Mouse (Mus musculus) stomach, embryonic 14.5 days (tissue): ENCODE data around the gene Itga6. TPM values are rescaled to one million over a fixed set of nuclear protein-coding genes. Genes with fewer than 3 reads are reported as not detected.

Experiments
- ATAC-seq: fragments of 200-750 bp; cut with Nextera tagmentation; 2 replicates; pipeline ENCODE4 v1.8.0; 2017; ENCODE audit warnings: low read depth, moderate TSS enrichment; ENCODE audit not compliant: insufficient number of reproducible peaks, insufficient read depth, low FRiP score
- H3K27ac ChIP-seq: fragments of 300-500 bp; sonication (generic); 2 replicates; pipeline ENCODE4 v1.5.1; 2014; ENCODE audit warnings: mild to moderate bottlenecking, low read length, moderate library complexity, mixed read lengths
- H3K27me3 ChIP-seq: fragments of 300-500 bp; sonication (generic); 2 replicates; pipeline ENCODE4 v1.6.1; 2014; ENCODE audit warnings: low read length, control low read depth, mixed read lengths; ENCODE audit not compliant: control insufficient read depth, insufficient read depth
- H3K36me3 ChIP-seq: fragments of 300-500 bp; sonication (generic); 2 replicates; pipeline ENCODE4 v1.6.1; 2014; ENCODE audit warnings: mild to moderate bottlenecking, control low read depth, low read length, moderate library complexity, mixed read lengths; ENCODE audit not compliant: control insufficient read depth, insufficient read depth
- H3K4me1 ChIP-seq: fragments of 300-500 bp; sonication (generic); 2 replicates; pipeline ENCODE4 v1.6.1; 2014; ENCODE audit warnings: low read length, control low read depth, mixed read lengths; ENCODE audit not compliant: control insufficient read depth, insufficient read depth
- H3K4me2 ChIP-seq: fragments of 300-500 bp; sonication (generic); replicated peaks from 2 replicates; pipeline ENCODE4 v1.6.1; 2014; ENCODE audit warnings: low read depth, low read length, control low read depth
- H3K4me3 ChIP-seq: fragments of 300-500 bp; sonication (generic); 2 replicates; pipeline ENCODE4 v1.5.1; 2014; ENCODE audit warnings: low read depth, low read length, control low read depth
- H3K9ac ChIP-seq: fragments of 300-500 bp; sonication (generic); replicated peaks from 2 replicates; pipeline ENCODE4 v1.6.1; 2014; ENCODE audit warnings: low read depth, mild to moderate bottlenecking, control low read depth, low read length, moderate library complexity, mixed read lengths
- H3K9me3 ChIP-seq: fragments of 300-500 bp; sonication (generic); 2 replicates; pipeline ENCODE4 v1.6.1; 2016; ENCODE audit warnings: low read depth, low read length, control low read depth; ENCODE audit not compliant: control insufficient read depth
- WGBS: fragments of 180-500 bp; shearing (Covaris S2); extraction: QIAGEN DNeasy Blood & Tissue Kit; methylation state at CpG from one replicate; pipeline ENCODE4 v1.1.7; 2014; 5-methylcytosine and 5-hydroxymethylcytosine counted together
- polyA plus RNA-seq: library from polyadenylated mRNA; unstranded; fragments of >200 nt; fragmentation: Nextera tagmentation; extraction: Ambion mirVana; gene quantifications from 2 replicates; pipeline ENCODE4 v1.2.1, GENCODE M21; 2014

The Itga6 gene
- polyA plus RNA-seq, 1 experiment from 2014 or later = 65.5 TPM

GRCm38 (mm10) chr2:71761081-71761480 lies 15.7 kb downstream of the Itga6 start:
- no peak overlapping the region for H3K27ac ChIP-seq
- H3K4me3 ChIP-seq = no peak overlapping the region
- no peak for ATAC-seq
- no peak overlapping the region for H3K4me2 ChIP-seq
- no peak overlapping the region for H3K9ac ChIP-seq
- WGBS = 95% methylated on average over 9 of the region's 9 CpGs
- H3K27me3 ChIP-seq = no peaks in the 10 kb centered on the region
- peaks cover 3% of the 10 kb centered on the region; the same call in 1 of the 2 replicates for H3K4me1 ChIP-seq
- no peaks in the 10 kb centered on the region for H3K9me3 ChIP-seq
- H3K36me3 ChIP-seq = no peaks in the 10 kb centered on the region

GRCm38 (mm10) chr2:71764525-71764924 lies 19.1 kb downstream of the Itga6 start:
- no peaks in the 10 kb centered on the region for H3K9me3 ChIP-seq
- no peak overlapping the region for H3K4me2 ChIP-seq
- no peaks in the 10 kb centered on the region for H3K4me1 ChIP-seq
- no peak overlapping the region for H3K27ac ChIP-seq
- no peak overlapping the region for H3K4me3 ChIP-seq
- no peak overlapping the region for H3K9ac ChIP-seq
- no peaks in the 10 kb centered on the region for H3K27me3 ChIP-seq
- WGBS = 81% methylated on average over 5 of the region's 5 CpGs
- H3K36me3 ChIP-seq = no peaks in the 10 kb centered on the region
- ATAC-seq = no peak

DNA sequence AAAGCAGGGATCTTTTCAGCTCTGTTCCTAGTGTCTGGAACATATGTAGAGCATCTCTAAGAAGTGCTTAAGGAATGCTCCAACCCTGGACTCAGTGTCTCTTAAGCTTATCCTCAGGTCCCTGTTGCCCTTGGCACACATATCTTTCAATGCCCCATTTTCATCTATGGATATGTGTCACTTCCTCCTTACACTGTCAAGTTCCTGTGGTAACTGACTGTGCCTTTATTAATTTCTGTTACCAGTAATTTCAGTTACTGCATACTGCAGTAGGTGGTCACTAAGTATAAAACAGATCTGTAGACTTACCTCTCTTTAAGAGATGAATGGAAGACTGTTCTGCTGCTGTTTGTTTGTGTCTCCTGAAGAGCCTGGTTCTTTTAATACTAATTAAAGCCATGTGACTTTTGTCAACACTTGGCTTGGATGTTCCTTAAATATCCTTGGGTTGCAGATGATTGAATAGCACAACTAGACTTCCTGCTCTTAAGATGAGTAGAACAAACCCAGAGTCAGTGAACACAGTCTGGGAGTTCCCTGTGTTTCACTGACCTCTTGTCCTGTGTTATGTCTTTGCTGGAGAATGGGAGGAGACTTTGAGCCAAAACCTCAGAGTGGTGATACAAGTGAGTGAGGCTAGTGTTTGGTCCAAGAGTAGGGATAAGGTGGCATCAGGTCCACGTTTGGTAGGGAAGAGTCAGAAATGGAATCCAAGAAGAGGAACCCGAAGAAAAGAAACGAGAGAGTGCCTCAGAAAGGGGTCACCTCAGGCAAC lies 19.7 kb downstream of the Itga6 start:
- H3K27me3 ChIP-seq = no peaks in the 10 kb centered on the region
- no peaks in the 10 kb centered on the region for H3K36me3 ChIP-seq
- H3K9ac ChIP-seq = no peak overlapping the region
- H3K9me3 ChIP-seq = no peaks in the 10 kb centered on the region
- 78% methylated on average over 3 of the region's 3 CpGs for WGBS
- no peaks in the 10 kb centered on the region for H3K4me1 ChIP-seq
- no peak overlapping the region for H3K27ac ChIP-seq
- H3K4me2 ChIP-seq = no peak overlapping the region
- ATAC-seq = no peak
- no peak overlapping the region for H3K4me3 ChIP-seq

DNA sequence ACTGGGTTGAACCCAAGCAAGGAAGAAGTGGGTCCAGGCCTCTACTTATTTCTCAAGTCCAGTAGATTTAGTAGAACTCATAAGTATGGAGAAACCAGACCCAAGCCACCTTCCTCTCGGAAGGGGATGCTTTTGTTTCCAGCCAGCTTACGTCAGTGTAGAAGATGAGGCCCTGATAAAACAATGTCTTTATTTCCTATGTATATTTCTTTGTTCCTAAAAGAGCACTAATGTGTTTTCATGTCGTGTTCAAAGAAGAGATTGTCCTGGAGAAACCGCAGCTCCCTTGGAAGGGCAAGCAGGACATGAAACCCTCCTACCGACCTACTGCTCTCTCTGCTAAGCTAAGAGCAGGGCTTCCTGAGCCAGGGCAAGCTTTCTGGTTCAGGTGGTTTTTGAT lies 20.6 kb downstream of the Itga6 start:
- 81% methylated on average over 5 of the region's 5 CpGs for WGBS
- Histone ChIP-seq H3K4me2 (no peak overlapping the region), H3K27ac (no peak overlapping the region), H3K9ac (no peak overlapping the region), H3K4me3 (no peak overlapping the region), H3K4me1 (no peaks in the 10 kb centered on the region), H3K36me3 (no peaks in the 10 kb centered on the region), H3K27me3 (no peaks in the 10 kb centered on the region), H3K9me3 (no peaks in the 10 kb centered on the region)
- ATAC-seq = no peak

- no peak overlapping the region for H3K4me3 ChIP-seq
- H3K4me1 ChIP-seq = no peaks in the 10 kb centered on the region
- no peak overlapping the region for H3K4me2 ChIP-seq
- WGBS = 77% methylated on average over 6 of the region's 6 CpGs
- H3K27me3 ChIP-seq = no peaks in the 10 kb centered on the region
- no peaks in the 10 kb centered on the region for H3K9me3 ChIP-seq
- no peak overlapping the region for H3K9ac ChIP-seq
- H3K27ac ChIP-seq = no peak overlapping the region
- no peak for ATAC-seq
- no peaks in the 10 kb centered on the region for H3K36me3 ChIP-seq
Observed at GRCm38 (mm10) chr2:71767019-71767610, 21.7 kb downstream of the Itga6 start.

DNA sequence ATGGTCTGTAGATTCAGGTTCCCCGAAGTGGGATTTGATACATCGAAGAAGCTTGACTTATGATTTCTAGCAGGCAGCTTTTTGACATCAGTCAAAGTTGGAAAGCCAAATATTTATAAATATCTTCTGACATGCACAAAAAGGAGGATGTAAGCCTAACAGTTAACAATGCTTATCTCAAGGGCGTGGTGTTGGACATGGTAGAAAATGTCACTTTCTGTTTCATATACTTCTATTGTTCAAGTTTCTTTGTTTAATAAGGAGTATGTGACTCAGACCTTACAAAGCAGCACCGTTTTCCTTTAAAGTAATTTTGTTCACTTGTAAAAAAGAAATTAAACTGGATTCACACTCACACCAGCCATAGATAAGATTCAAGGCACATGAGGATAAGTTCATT lies 26.3 kb downstream of the Itga6 start:
- Histone ChIP-seq H3K9me3 (no peaks in the 10 kb centered on the region), H3K27ac (no peak overlapping the region), H3K4me1 (no peaks in the 10 kb centered on the region), H3K36me3 (no peaks in the 10 kb centered on the region), H3K9ac (no peak overlapping the region), H3K27me3 (no peaks in the 10 kb centered on the region), H3K4me3 (no peak overlapping the region), H3K4me2 (no peak overlapping the region)
- ATAC-seq = no peak
- 58% methylated on average over 4 of the region's 4 CpGs for WGBS

GRCm38 (mm10) chr2:71773714-71774113 lies 28.3 kb downstream of the Itga6 start:
- no peaks in the 10 kb centered on the region for H3K36me3 ChIP-seq
- H3K9me3 ChIP-seq = no peaks in the 10 kb centered on the region
- no peak overlapping the region for H3K4me2 ChIP-seq
- no peak overlapping the region for H3K9ac ChIP-seq
- H3K4me1 ChIP-seq = no peaks in the 10 kb centered on the region
- H3K27me3 ChIP-seq = no peaks in the 10 kb centered on the region
- WGBS = 88% methylated on average over 5 of the region's 5 CpGs
- no peak overlapping the region for H3K4me3 ChIP-seq
- no peak overlapping the region for H3K27ac ChIP-seq
- ATAC-seq = no peak

GRCm38 (mm10) chr2:71774246-71774951 lies 29.0 kb downstream of the Itga6 start:
- no peaks in the 10 kb centered on the region for H3K27me3 ChIP-seq
- WGBS = 55% methylated on average over 10 of the region's 10 CpGs

More at GRCm38 (mm10) chr2:71774246-71774951, 29.0 kb downstream of the Itga6 start:
- H3K4me2 ChIP-seq = no peak overlapping the region
- H3K27ac ChIP-seq = no peak overlapping the region
- no peaks in the 10 kb centered on the region for H3K9me3 ChIP-seq
- H3K9ac ChIP-seq = no peak overlapping the region
- no peaks in the 10 kb centered on the region for H3K4me1 ChIP-seq
- H3K4me3 ChIP-seq = no peak overlapping the region
- no peak for ATAC-seq
- H3K36me3 ChIP-seq = no peaks in the 10 kb centered on the region
